Mouse (Mus musculus) left cerebral cortex, postnatal 10 days (tissue): ENCODE data around the gene Ccdc155. TPM values are rescaled to one million over a fixed set of nuclear protein-coding genes. Genes with fewer than 3 reads are reported as not detected.

Source experiments
- DNase-seq, 2 experiments: peaks; one replicate each; pipeline ENCODE4 v3.0.0; 2021 to 2022; ENCODE audit warnings: low spot score in 2 of 2, mixed read lengths in 1 of 2; ENCODE audit errors: extremely low spot score in 1 of 2
- intact Hi-C: fragments of 180-260 bp; cut with DNase I; formaldehyde crosslinking; loops from one replicate; pipeline ENCODE4 v1.15.1; 2025
- total RNA-seq, 2 experiments: library from RNA; stranded (reverse); gene quantifications; 2 replicates each; pipeline ENCODE4 v1.2.3; 2021

Ccdc155 gene
- total RNA-seq, result 1 to 10 TPM; 2.0 to 2.3 TPM

DNA sequence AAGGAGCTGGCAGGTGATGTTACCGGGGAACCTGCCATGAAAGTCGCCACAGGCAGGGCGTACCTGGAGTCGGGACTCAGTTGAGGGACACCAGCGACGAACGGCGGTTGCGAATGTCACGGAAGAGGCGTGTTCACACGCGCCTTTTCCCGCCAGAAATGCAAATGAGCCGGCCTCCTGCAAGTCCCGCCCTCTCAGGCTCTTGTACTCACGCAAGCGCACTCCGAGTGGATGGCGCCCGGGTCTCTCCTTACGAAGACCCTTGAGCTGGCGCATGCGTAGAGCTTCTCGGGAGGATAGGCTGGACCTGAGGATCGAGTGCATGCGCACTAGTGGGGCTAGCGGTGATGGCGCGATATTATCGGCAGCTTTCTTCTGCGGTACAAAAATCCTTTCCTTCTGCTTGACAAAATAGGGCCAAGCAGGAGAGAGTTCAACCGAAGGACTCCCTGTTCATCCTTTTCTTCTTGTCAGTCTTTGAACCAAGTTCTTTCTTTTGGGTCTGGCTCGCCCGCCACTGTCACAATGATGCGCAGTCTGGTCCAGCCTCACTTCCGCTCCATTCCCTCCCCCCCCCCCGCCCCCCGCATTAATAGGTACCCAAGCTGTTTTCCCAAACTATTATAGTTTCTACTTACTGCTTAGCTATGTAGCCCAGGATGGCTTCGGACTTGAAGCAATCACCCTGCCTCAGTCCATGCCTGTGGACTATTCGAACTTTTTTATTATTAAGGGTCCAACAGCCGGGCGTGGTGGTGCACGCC lies at the start of gene Ccdc155:
Gene Ccdc155 (minus strand): TSS at position 513 of the 764 bp plus-strand sequence.
- peak; percentile 94 to 96 for DNase-seq
- intact Hi-C loops, result no loop called here

DNA sequence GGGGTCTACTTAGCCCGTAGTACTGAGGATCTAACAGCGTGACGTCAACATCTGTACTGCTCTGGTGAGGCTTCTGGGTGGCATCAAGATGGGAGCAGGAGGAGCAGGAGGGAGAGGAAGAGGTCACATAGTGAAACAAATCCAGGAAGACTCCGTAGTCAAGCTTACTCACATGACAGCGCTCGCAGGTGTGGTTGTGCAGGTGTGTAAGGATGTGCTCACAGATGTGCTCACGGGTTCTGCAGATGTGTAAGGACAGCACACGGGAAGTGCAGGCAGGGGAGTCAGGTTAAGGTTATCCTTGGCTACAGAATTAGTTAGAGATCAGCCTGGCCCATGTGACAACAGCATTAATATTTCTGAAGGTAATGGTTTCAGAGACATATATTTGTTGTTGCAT lies 49.1 kb upstream of the Ccdc155 start:
- intact Hi-C loops, result no loop called here
- peak in 1 of 2 experiments; percentile 8 for DNase-seq

DNA sequence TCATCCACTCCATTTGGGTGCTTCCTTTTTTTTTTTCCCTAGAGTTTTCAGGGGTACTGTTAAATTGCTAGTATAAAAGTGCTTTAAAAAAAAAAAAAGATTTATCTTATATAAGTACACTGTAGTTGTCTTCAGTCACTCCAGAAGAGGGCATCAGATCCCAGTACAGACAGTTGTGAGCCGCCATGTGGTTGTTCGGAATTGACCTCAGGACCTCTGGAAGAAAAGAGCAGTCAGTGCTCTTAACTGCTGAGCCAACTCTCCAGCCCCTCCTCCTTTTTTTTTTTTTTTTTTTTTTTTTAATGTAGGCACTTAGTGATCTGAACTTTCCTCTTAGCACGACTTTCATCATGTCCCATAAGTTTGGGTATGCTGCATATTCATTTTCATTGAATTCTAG lies 43.0 kb upstream of the Ccdc155 start:
- intact Hi-C loops, result no loop called here

DNA sequence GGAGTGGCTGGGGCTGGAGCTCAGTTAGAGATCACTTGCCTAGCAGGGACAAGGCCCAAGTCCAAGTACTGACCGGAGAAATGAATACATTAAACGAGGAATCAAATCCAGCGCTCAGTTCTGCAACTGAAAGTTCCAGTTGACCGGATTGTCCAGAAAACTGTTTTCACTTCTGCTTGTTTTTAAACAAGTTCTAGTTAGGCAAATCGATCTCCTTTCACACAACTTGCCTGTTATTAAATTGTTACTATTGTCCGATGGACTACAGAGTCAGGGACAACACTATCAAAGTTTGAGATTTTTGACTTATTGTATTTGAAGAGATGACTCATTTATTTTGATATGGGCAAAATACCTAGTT lies 36.7 kb upstream of the Ccdc155 start:
- intact Hi-C loops, result no loop called here
- DNase-seq, result no peak

More for the DNA sequence above, 43.0 kb upstream of the Ccdc155 start:
- DNase-seq, result no peak

DNA sequence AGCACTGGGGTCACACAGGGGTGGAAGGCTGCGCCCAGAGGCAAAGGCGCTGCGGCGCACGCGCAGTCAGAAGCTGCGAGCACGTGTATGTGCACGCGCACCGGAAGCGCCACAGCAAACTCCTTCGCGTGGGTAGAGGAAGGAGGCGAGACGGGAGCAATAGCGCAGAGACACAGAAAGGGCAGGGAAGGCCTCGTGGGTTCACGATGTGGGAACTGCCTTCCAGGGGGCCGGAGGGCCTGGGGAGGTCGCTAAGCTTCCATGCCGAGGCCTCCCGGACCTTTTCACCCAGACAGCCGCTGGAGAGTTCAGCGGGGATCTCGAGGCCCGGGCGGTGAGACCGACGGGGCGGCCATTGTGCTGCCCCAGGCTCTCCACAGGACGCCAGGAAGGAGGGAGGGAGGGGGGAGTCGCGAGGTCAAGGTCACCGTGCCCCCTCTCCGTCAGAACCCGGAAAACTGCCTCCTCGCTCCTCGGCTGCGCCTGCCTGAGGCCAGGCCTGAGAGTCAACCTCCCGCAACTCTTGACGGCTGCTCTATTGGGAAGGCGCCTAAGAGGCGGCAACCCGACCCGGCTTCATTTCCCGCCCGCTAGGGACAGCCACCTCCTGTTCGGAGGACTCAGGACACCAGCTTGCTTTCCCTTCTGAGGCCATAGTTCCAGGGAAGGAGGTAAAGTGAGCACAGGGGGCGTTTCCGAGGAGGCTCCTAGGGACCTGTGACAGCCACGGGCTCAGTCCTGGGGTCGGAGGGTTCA lies 36.1 kb upstream of the Ccdc155 start, which contains the start of gene Slc6a16:
Gene Slc6a16 (plus strand): TSS at position 453 of the 756 bp plus-strand sequence.
- peak; percentile 51 to 79 for DNase-seq
- intact Hi-C loops, result no loop called here

DNA sequence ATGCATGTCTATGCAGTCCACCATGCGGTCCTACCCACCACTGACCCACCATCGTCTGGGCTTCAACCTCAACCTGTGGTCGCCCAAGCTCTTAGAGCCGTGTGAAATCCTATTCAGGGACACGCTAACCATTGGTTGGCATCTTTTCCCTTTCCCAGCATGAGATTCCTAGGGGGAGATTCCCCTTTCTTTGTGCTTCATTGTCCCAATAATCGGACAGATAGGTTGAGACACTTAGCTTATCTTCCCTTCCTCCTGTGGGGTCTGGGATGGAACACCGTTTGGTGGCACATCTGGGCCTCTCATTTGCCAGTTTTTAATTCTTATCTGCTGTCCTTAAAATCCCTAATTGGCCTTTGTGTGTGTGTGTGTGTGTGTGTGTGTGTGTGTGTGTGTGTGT lies 35.4 kb upstream of the Ccdc155 start:
- intact Hi-C loops, result no loop called here
- no peak for DNase-seq

DNA sequence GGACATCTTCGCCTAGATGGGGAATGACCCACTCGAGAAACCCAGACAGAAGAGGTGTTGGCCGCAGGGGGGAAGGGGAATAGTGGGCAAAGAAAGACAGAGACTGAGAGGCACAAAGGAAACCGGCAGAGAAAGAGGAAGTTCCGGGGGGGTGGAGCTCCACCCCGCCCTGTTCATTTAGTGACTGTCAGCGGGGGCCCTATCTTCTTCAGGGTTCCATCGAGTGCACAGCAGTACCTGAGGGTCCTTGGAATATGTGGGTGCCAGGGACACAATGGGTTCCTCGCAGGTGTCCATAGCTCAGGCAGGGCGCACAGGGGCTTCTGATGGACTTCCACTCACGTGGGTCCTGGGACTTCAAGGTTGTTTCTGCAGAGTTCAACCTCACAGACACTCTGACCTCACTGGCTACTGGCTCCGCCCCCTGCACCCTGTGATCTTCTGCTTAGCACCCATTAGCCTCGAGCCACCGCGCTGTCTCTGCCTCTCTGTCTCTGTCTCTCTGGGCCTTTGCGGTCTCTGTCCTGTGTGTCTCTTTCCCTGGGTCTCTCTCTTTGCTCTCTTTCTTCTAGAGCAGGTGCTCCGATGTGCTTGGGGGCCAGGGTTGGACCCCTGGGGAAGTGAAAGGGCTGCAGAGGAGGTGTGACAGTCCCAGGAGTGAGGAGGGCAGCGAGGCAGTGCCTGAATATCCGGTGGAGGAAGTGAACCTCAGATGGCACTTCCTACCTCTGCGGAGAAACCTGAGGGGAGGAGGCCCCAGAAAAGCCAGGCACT lies 34.2 kb upstream of the Ccdc155 start, which contains the start of gene Cd37:
Gene Cd37 (minus strand): TSS at position 393 of the 774 bp plus-strand sequence.
- intact Hi-C loops, result no loop called here
- no peak for DNase-seq

DNA sequence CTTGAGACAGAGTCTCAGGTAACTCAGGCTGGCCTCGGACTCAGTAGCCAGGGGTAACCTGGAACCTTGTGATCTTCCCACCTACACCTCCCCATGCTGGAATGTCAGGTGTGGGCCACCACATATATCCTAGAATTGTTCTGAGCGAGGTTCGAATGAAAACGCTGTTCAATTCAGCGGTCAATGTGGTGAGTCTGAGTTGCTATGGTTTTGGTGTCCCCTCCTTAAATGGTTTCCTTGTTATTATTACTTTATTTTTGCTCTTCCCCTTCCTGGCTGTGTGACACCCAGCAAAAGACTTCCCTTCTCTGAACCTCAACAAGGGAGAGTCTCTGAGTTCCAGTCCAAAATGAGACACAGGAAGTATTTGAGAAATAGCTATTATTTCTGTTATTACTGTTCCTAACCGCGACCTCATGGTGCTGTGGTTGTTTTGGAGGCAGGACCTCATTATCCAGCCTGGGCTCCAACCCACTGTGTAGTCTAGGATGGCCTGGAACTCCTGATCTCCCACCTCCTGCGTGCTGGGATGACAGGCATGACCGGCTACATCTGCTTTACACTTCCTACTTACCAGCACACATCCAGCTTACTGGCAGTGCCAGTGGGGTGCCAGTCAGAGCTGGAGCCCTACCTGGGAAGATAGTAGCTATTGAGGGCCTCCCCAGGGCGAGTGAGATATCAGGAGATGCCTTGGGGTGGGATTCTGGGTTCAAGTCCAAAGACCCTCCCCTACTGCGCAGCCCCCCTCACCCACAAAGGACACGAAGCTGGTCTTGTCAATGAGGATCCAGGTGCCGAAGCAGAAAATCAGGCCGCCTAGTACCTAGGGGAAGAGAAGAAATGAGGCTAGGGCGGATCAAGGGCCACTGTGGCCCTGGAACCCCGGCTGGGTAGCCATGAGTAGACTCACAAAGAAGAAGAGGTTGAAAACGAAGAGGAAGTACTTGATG lies 33.3 kb upstream of the Ccdc155 start:
- intact Hi-C loops, result no loop called here
- no peak for DNase-seq

DNA sequence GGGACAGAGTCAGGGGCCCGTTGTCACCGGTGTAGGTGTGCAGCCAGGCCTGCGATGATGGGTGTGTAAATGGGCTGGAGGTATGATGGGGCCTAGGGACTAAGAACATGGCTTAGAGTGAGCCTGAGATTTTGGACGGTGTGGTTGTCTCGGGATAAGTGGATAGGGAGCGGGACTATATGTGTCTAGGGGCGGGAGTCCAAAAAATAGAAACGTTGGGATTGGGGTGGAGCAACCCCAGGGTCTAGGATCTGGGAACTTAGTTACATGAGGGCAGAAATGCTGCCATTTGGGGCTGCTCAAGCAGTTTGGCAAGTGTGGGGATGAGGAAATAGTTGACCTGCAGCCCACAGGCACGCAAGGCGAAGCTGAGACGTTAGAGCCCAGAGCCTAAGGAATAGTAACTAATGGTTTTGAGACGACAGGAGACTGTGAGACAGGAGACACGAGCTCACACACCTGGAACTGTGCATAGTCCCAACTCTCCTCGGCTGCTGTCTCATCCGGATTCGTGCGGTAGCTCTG lies 31.0 kb upstream of the Ccdc155 start:
- no peak for DNase-seq
- intact Hi-C loops, result no loop called here

DNA sequence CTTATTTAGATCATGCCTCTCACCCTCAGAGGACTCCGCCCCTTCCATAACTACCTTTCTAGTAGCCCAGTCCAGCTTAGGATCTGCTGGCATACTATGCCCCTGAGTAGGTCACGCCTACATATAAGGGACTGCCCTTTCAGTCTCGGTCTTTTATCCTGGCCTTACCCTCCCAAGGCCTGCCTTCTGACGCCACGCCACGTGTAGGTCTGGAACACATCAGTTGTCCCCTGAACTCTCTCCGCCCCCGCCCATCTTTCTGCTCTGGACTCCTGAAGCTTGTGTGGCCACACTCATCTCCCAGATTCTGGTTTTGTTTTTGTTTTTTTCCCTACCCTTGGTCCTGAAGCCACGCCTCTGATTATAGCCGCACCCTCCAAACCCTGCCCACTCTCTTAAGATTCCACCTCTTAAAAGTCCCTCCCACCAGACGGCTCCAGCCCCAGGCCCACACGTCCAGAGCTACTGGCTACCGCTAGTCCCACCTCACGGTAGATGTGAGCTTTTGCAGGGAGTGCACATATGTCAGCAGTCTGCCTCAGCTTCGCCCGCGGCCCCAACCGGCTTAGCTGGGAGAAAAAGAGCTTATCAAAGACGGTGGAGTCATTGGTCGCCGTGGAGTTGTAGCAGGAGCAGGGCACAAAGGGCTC lies 30.4 kb upstream of the Ccdc155 start:
- DNase-seq, result no peak
- intact Hi-C loops, result no loop called here

DNA sequence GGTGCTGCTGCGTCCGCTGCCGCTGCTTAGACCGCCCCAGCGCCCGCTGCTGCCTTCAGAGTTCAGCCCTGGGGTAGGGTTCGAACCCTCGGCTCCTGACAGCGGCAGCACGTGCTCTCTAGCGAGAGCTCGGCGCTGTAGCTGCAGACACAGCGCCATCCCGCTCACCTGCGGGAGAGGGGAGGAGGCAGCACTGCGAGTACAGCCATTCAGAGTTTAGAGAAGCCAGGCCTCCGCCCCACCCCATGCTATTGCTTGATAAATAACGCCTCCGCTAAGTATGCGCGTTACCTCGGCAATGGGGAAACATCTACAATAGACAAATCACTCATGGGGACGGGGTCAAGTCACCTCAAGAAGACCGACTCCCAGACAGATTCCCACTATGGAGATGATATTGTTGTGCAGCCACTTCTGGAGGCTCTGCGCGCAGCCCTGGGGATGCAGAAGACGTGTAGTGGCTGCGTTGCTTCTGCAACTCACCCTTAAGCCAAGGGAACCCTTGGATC lies 29.7 kb upstream of the Ccdc155 start:
- DNase-seq, result no peak
- intact Hi-C loops, result no loop called here

DNA sequence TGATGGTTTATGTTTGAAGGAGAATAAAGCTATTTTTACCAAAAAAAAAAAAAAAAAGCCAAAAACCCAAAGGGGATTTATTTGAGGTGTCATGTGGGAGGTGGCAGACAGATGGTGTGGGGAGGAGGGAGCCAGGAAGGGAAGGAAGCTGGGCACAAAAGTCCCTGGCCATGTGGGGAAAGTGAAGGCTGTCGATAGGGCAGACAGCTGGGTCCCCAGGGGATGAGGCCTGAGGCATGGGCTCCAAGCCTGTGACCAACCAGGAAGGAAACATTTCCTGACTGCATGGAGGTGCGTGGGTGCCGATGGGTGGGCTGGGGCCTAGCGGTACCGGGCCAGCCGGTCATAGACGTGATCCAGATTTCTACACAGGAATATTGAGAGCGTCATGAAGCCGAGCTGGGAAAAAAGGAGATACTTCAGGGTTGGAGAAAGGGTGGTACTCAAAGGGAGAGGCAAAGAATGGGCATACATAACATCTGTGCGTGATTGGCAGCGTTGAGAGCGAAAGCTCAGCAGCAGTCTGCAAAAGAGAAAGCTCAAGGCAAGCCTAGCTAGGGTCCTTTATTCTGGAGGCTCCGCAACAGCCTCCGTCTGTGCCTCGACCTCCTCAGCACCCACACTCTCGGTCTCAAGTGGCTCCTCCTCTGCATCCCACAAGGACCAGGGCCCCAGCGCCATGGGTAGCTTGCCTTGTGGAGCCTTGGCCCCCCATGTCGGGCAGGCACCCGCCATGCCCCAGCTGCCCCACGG lies 29.1 kb upstream of the Ccdc155 start:
- intact Hi-C loops, result no loop called here
- DNase-seq, result peak; percentile 51 to 73

DNA sequence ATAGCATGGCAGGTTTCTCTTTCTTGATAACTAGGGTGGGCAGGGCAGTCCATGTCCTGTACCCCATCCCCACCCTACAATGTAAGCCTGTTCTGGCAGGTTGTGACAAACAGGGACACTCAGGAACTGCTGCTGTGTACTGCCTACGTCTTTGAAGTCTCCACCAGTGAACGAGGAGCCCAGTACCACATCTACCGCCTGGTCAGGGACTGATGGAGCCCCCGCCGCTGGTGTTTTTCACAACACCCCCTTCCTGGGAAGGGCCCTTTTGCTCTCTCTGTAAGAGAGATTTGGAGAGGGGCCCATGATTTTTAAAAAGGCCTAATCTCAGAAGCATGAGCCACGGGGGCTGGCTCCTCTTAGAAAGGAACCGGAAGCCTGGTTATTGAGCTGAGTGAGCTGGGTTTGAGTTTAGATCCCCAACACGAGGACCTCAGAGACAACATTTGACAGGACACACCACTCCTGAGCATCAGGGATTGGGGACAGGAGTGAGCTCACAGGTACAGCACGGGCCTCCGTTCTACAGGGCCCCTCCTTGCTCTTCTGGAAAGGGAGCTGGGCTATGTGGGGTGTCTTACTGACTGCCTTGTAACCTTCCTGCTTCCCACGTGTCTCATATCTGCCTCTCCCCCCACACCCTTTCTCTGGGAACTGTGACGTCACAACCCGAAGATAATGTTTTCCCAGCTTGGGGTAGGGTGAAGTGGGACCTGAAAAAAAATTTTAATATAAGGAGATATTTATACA lies 28.2 kb upstream of the Ccdc155 start:
- intact Hi-C loops, result no loop called here
- no peak for DNase-seq

DNA sequence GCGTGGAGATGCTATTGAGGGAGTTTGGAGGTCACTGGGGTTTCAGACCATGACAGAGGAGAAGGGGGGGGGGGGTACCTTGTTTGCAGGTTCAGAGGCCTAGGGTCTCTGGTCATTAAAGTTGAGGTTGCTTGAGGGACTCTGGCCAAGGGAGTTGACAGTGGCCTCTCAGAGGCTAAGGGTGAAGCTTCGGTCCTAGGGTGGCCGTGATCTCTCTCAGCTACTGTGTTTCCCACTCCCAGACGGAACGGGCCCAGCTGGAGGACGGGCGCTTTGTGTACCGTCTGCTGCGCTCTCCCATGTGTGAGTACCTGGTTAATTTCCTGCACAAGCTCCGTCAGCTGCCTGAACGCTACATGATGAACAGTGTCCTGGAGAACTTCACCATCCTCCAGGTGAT lies 27.2 kb upstream of the Ccdc155 start:
- intact Hi-C loops, result no loop called here
- DNase-seq, result no peak

DNA sequence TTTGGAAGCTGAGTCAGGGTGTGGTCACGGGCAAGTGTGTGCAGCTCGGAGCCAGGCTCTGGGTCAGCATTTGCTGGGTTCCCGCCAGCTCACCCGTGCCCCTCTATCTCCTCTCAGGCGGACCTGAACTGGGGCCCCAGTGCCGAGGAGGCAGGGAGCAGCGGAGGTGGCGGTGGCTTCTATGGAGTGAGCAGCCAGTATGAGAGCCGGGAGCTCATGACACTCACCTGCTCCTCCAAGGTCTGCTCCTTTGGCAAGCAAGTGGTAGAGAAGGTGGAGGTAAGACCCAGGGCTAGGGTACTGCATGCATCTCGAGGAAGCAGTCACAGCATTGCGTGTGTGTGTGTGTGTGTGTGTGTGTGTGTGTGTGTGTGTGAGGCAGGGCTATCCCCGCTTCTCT lies 26.5 kb upstream of the Ccdc155 start:
- DNase-seq, result no peak
- intact Hi-C loops, result no loop called here

DNA sequence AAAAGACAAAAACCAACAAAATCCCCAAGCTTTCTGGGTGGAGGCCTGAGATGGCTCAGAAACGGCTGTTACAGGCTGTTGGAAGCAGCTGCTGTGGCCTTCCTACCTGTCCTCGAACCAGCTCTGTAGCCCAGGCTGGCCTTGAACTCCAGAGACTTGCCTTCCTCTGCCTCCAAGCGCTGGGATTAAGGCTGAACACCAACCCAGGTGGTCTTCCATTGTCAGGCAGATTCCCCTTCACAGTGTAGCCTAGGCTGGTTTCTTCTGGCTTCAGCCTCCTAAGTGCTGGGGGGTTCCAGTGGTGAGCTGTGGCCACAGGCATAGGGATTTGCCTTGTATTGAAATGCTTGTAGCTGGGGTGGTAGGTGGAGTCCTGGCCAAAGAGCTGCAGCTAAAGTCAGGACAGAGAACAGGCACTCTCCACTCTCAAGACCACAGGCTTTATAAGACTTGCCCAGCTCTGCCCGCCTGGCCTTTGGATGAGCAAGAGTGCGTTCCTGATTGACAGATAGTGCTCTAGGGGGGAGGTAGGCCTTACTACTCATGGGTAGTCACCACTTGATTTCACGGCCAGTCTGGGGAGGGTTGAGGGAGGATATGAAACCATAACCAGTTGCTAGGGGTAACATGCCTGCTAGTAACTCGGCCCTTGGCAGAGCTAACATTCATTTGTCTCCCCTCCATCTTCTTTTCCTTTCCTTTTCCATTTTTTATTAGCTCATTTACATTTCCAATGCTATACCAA lies 24.9 kb upstream of the Ccdc155 start:
- intact Hi-C loops, result no loop called here
- DNase-seq, result no peak
